Mouse (Mus musculus) megakaryocyte, embryonic 14.5 days (primary cell): ENCODE results near the gene Harbi1.

Source experiments
- FLI1 ChIP-seq: IDR thresholded peaks from 2 replicates; pipeline ENCODE4 v1.6.1; 2012; ENCODE audit warnings: low read length, inconsistent platforms, mixed read lengths
- GATA1 ChIP-seq: IDR thresholded peaks from 3 replicates; pipeline ENCODE4 v1.6.1; 2012; ENCODE audit warnings: mixed read lengths, low read length, inconsistent platforms, borderline replicate concordance

GRCm38 (mm10) chr2:91718276-91718675 lies 7.6 kb downstream of the Harbi1 start:
- TF ChIP-seq GATA1: no peak
- no peak for TF ChIP-seq FLI1
